Mouse (Mus musculus): ENCODE measurements around the gene Ssc4d. TPM values are rescaled to one million over a fixed set of nuclear protein-coding genes. Genes with fewer than 3 reads are reported as not detected.

Ssc4d gene
- 4.8 and 5.5 TPM in 2 replicates for polyA plus RNA-seq (2012; rRNA removed)

GRCm38 (mm10) chr5:135974365-135974764 lies at the start of gene Ssc4d:
Gene Ssc4d, minus strand, starts transcription at chr5:135974531.

GRCm38 (mm10) chr5:135994725-135995687 lies 20.7 kb upstream of the Ssc4d start, which contains the start of gene Dtx2:
Gene Dtx2, plus strand, starts transcription at chr5:135994800.

GRCm38 (mm10) chr5:135979904-135980303 lies 5.6 kb upstream of the Ssc4d start, which contains the start of gene Zp3:
Gene Zp3, plus strand, starts transcription at chr5:135980099.

GRCm38 (mm10) chr5:135934481-135935175 lies 39.7 kb downstream of the Ssc4d start, which contains the start of gene Ywhag:
Gene Ywhag, minus strand, starts transcription at chr5:135934616.

Other genes starting within 250 kb of the Ssc4d start
- gene Tmem120a, start 230.1 kb downstream of the Ssc4d start, polyA plus RNA-seq (2012; rRNA removed) = 36.4 and 39.3 TPM in 2 replicates
- gene Styxl1, start 196.1 kb downstream of the Ssc4d start, polyA plus RNA-seq (2012; rRNA removed) = 0.12 and 0.24 TPM in 2 replicates
- 431 and 444 TPM in 2 replicates for gene Mdh2, start 196.1 kb downstream of the Ssc4d start, polyA plus RNA-seq (2012; rRNA removed)
- 58.8 and 64.1 TPM in 2 replicates for gene Srrm3, start 167.6 kb downstream of the Ssc4d start, polyA plus RNA-seq (2012; rRNA removed)
- 31.0 and 46.1 TPM in 2 replicates for gene Hspb1, start 86.6 kb downstream of the Ssc4d start, polyA plus RNA-seq (2012; rRNA removed)
- 481 and 506 TPM in 2 replicates for gene Ywhag, start 39.9 kb downstream of the Ssc4d start, polyA plus RNA-seq (2012; rRNA removed)
- gene Zp3, start 5.6 kb upstream of the Ssc4d start, polyA plus RNA-seq (2012; rRNA removed) = 0.09 and 0.17 TPM in 2 replicates
- gene Dtx2, start 20.3 kb upstream of the Ssc4d start, polyA plus RNA-seq (2012; rRNA removed) = 18.2 and 19.7 TPM in 2 replicates
- gene Upk3b, start 64.0 kb upstream of the Ssc4d start, polyA plus RNA-seq (2012; rRNA removed) = 0.01 and 3.8 TPM in 2 replicates
- gene Upk3bl, start 80.0 kb upstream of the Ssc4d start, polyA plus RNA-seq (2012; rRNA removed) = 0.08 and 20.4 TPM in 2 replicates
- 18.7 and 19.6 TPM in 2 replicates for gene Rasa4, start 109.4 kb upstream of the Ssc4d start, polyA plus RNA-seq (2012; rRNA removed)
- gene Polr2j, start 142.1 kb upstream of the Ssc4d start, polyA plus RNA-seq (2012; rRNA removed) = 166 and 176 TPM in 2 replicates
- gene Lrwd1, start 161.5 kb upstream of the Ssc4d start, polyA plus RNA-seq (2012; rRNA removed) = 47.6 and 47.7 TPM in 2 replicates
- gene Alkbh4, start 161.6 kb upstream of the Ssc4d start, polyA plus RNA-seq (2012; rRNA removed) = 14.9 and 15.9 TPM in 2 replicates
- gene Orai2, start 196.2 kb upstream of the Ssc4d start, polyA plus RNA-seq (2012; rRNA removed) = 66.8 and 69.2 TPM in 2 replicates
- 44.8 and 46.3 TPM in 2 replicates for gene Prkrip1, start 224.4 kb upstream of the Ssc4d start, polyA plus RNA-seq (2012; rRNA removed)